Mouse (Mus musculus) CH12.LX (cell line): ENCODE data around the gene Oxsr1. TPM values are rescaled to one million over a fixed set of nuclear protein-coding genes. Genes with fewer than 3 reads are reported as not detected.
A peak's percentile ranks its signal among the peaks of the same experiment; 100 is the strongest.

Source experiments
- DNase-seq: peaks from one replicate; pipeline ENCODE4 v3.0.0-alpha.2; 2013; ENCODE audit errors: extremely low read depth
- H3K27ac ChIP-seq: 2 replicates; pipeline ENCODE4 v1.5.1; 2012; ENCODE audit warnings: low read depth, mild to moderate bottlenecking, control low read depth, moderate library complexity; ENCODE audit not compliant: insufficient read depth
- H3K27me3 ChIP-seq: replicated peaks from 2 replicates; pipeline ENCODE3; 2012; ENCODE audit warnings: inconsistent platforms
- H3K36me3 ChIP-seq, 2 experiments: replicated peaks in 1 of 2; 2 replicates each; pipeline versions ENCODE3 to v1.6.1; 2012; ENCODE audit warnings: inconsistent platforms in 1 of 2, low read length in 1 of 2, mild to moderate bottlenecking in 1 of 2, mixed read lengths in 1 of 2, moderate library complexity in 1 of 2; ENCODE audit not compliant: control insufficient read depth in 1 of 2, insufficient read depth in 1 of 2
- H3K4me1 ChIP-seq, 2 experiments: 2 replicates each; pipeline ENCODE4 v1.6.1; 2012; ENCODE audit warnings: inconsistent platforms in 1 of 2, moderate library complexity in 1 of 2; ENCODE audit not compliant: insufficient read depth in 2 of 2, control insufficient read depth in 1 of 2
- H3K4me2 ChIP-seq: 2 replicates; pipeline ENCODE4 v1.6.1; 2012; ENCODE audit warnings: low read depth, mild to moderate bottlenecking, control low read depth; ENCODE audit not compliant: poor library complexity, insufficient read depth, severe bottlenecking
- H3K4me3 ChIP-seq, 3 experiments: fragments of 150-350 bp in 1 of 3; sonication (generic) in 1 of 3; replicated peaks in 1 of 3; 2 replicates each; pipeline versions ENCODE3 to v1.5.1; 2011 to 2012; ENCODE audit warnings: low read depth in 2 of 3, low read length in 2 of 3, mild to moderate bottlenecking in 2 of 3, moderate library complexity in 2 of 3, control low read depth in 1 of 3, improper control_type of control experiment in 1 of 3, inconsistent platforms in 1 of 3, mixed read lengths in 1 of 3; ENCODE audit not compliant: poor library complexity in 1 of 3
- H3K79me2 ChIP-seq: replicated peaks from 2 replicates; pipeline ENCODE4 v1.6.1; 2012; ENCODE audit warnings: mild to moderate bottlenecking, moderate library complexity; ENCODE audit not compliant: control insufficient read depth, poor library complexity, insufficient read depth, severe bottlenecking; ENCODE audit errors: extremely low read depth
- H3K9ac ChIP-seq: 2 replicates; pipeline ENCODE4 v1.6.1; 2012; ENCODE audit warnings: low read depth, mild to moderate bottlenecking, control low read depth, moderate library complexity; ENCODE audit not compliant: insufficient read depth
- H3K9me3 ChIP-seq: replicated peaks from 2 replicates; pipeline ENCODE3; 2012; ENCODE audit warnings: low read length, inconsistent platforms, mixed read lengths
- BHLHE40 ChIP-seq: IDR thresholded peaks from 2 replicates; pipeline ENCODE4 v1.6.1; 2011; ENCODE audit warnings: mild to moderate bottlenecking, low read depth, low read length, improper control_type of control experiment
- E2F4 ChIP-seq: IDR thresholded peaks from 2 replicates; pipeline ENCODE4 v1.6.1; 2011; ENCODE audit warnings: low read depth, low read length, improper control_type of control experiment; ENCODE audit not compliant: insufficient replicate concordance
- EP300 ChIP-seq: IDR thresholded peaks from 2 replicates; pipeline ENCODE4 v1.6.1; 2011; ENCODE audit warnings: low read length, improper control_type of control experiment
- ETS1 ChIP-seq: conservative IDR thresholded peaks from 2 replicates; pipeline ENCODE4 v1.6.1; 2012; ENCODE audit warnings: low read depth, mild to moderate bottlenecking, inconsistent platforms, low read length, improper control_type of control experiment, moderate library complexity
- HCFC1 ChIP-seq: IDR thresholded peaks from 2 replicates; pipeline ENCODE4 v1.6.1; 2012; ENCODE audit warnings: low read depth, mild to moderate bottlenecking, inconsistent platforms, low read length, improper control_type of control experiment
- JUN ChIP-seq: IDR thresholded peaks from 2 replicates; pipeline ENCODE4 v1.6.1; 2011; ENCODE audit warnings: low read depth, mild to moderate bottlenecking, low read length, improper control_type of control experiment, moderate library complexity; ENCODE audit not compliant: insufficient read depth
- MAX ChIP-seq: IDR thresholded peaks from 2 replicates; pipeline ENCODE4 v1.6.1; 2011; ENCODE audit warnings: low read length, improper control_type of control experiment
- MEF2A ChIP-seq: IDR thresholded peaks from 2 replicates; pipeline ENCODE4 v1.6.1; 2014; ENCODE audit warnings: low read depth, mild to moderate bottlenecking, inconsistent platforms, low read length, improper control_type of control experiment, borderline replicate concordance
- MXI1 ChIP-seq: IDR thresholded peaks from 2 replicates; pipeline ENCODE4 v1.6.1; 2011; ENCODE audit warnings: mild to moderate bottlenecking, low read depth, low read length, improper control_type of control experiment
- MYC ChIP-seq: IDR thresholded peaks from 2 replicates; pipeline ENCODE4 v1.6.1; 2011; ENCODE audit warnings: low read depth, mild to moderate bottlenecking, improper control_type of control experiment, low read length
- PAX5 ChIP-seq: IDR thresholded peaks from 2 replicates; pipeline ENCODE4 v1.6.1; 2012; ENCODE audit warnings: low read length, inconsistent platforms, mixed read lengths
- RCOR1 ChIP-seq: conservative IDR thresholded peaks from 2 replicates; pipeline ENCODE4 v1.6.1; 2012; ENCODE audit warnings: low read depth, mild to moderate bottlenecking, inconsistent platforms, low read length, improper control_type of control experiment
- SIN3A ChIP-seq: IDR thresholded peaks from 2 replicates; pipeline ENCODE4 v1.6.1; 2012; ENCODE audit warnings: low read length, improper control_type of control experiment, inconsistent platforms
- TCF12 ChIP-seq: IDR thresholded peaks from 2 replicates; pipeline ENCODE4 v1.6.1; 2014; ENCODE audit warnings: low read depth, mild to moderate bottlenecking, inconsistent platforms, low read length, improper control_type of control experiment
- UBTF ChIP-seq: IDR thresholded peaks from 2 replicates; pipeline ENCODE4 v1.6.1; 2012; ENCODE audit warnings: low read depth, mild to moderate bottlenecking, inconsistent platforms, low read length, improper control_type of control experiment, moderate library complexity
- USF1 ChIP-seq: IDR thresholded peaks from 2 replicates; pipeline ENCODE4 v1.6.1; 2014; ENCODE audit warnings: low read depth, mild to moderate bottlenecking, inconsistent platforms, low read length, improper control_type of control experiment
- USF2 ChIP-seq: conservative IDR thresholded peaks from 2 replicates; pipeline ENCODE4 v1.6.1; 2011; ENCODE audit warnings: low read depth, low read length, improper control_type of control experiment
- ZKSCAN1 ChIP-seq: IDR thresholded peaks from 2 replicates; pipeline ENCODE4 v1.6.1; 2012; ENCODE audit warnings: low read depth, inconsistent platforms, low read length, improper control_type of control experiment, borderline replicate concordance
- ZNF384 ChIP-seq: IDR thresholded peaks from 2 replicates; pipeline ENCODE4 v1.6.1; 2012; ENCODE audit warnings: low read depth, low read length, improper control_type of control experiment, inconsistent platforms
- dilution Hi-C: fragments of 300-500 bp; cut with MboI; formaldehyde crosslinking; loops from 2 replicates; pipeline ENCODE4 v1.14.3; 2020; ENCODE audit warnings: low sequenced_read_pairs; ENCODE audit not compliant: extremely low pct_unique_long_range_greater_than_20kb, extremely low pct_ligation_motif_present
- in situ Hi-C: fragments of 300-500 bp; cut with MboI; formaldehyde crosslinking; loops from 3 replicates; pipeline ENCODE4 v1.14.3; 2019; ENCODE audit warnings: low sequenced_read_pairs, low pct_ligation_motif_present, low pct_unique_long_range_greater_than_20kb, mixed read lengths
- polyA plus RNA-seq: library from polyadenylated mRNA; unstranded; fragments of >175 nt; gene quantifications from 2 replicates; pipeline ENCODE4 v1.2.1, GENCODE M21; 2012; ENCODE audit warnings: low read depth; ENCODE audit not compliant: insufficient read length
- total RNA-seq, 2 experiments: library from RNA; depleted of rRNA; stranded (reverse); fragments of 300-350 nt in 1 of 2; fragments of >200 nt in 1 of 2; gene quantifications; 2 replicates each; pipeline ENCODE4 v1.2.3; 2012 to 2014

Gene Oxsr1
- total and polyA plus RNA-seq, 3 experiments = 22.1 to 36.1 (median 33.3) TPM

- no peak overlapping the region for H3K4me2 ChIP-seq
- H3K27ac ChIP-seq = no peak overlapping the region
- H3K27me3 ChIP-seq = no peaks in the 10 kb centered on the region
- TF ChIP-seq MEF2A (no peak), TCF12 (no peak), PAX5 (no peak), BHLHE40 (no peak), UBTF (no peak), JUN (no peak), ZKSCAN1 (no peak), RCOR1 (no peak), HCFC1 (no peak), USF1 (no peak), E2F4 (no peak), MXI1 (no peak), MYC (no peak), EP300 (no peak), ETS1 (no peak), USF2 (no peak), SIN3A (no peak)
- H3K79me2 ChIP-seq = no peaks in the 10 kb centered on the region
- no peaks in the 10 kb centered on the region for H3K36me3 ChIP-seq
- no peak for DNase-seq
- H3K4me1 ChIP-seq = peaks cover 0 to 20% of the 10 kb centered on the region in 2 experiments; a peak in 2 of 4 replicates
- no peaks in the 10 kb centered on the region for H3K9me3 ChIP-seq
- in situ Hi-C loops (no loop called here), dilution Hi-C loops (no loop called here)
- no peak overlapping the region for H3K4me3 ChIP-seq
- H3K9ac ChIP-seq = no peak overlapping the region
These were observed 6.3 kb upstream of the Oxsr1 start for GRCm38 (mm10) chr9:119328488-119328887.

GRCm38 (mm10) chr9:119324130-119324529 is 1.9 kb upstream of the Oxsr1 start:
- dilution Hi-C loops = no loop called here
- in situ Hi-C loops = no loop called here
- Histone ChIP-seq H3K79me2 (peaks cover 3% of the 10 kb centered on the region; the same call in 1 of the 2 replicates), H3K27ac (no peak overlapping the region), H3K4me1 (peaks cover 2 to 23% of the 10 kb centered on the region in 2 experiments; a peak in 2 of 4 replicates), H3K9me3 (no peaks in the 10 kb centered on the region), H3K4me3 (peak overlapping the region in 2 of 3 experiments; percentile 40 to 75), H3K9ac (0 out of 2 replicates have a peak overlapping the region, but pooled peaks have one; percentile 15), H3K27me3 (no peaks in the 10 kb centered on the region), H3K4me2 (peak overlapping the region; percentile 88; the same call in 1 of the 2 replicates), H3K36me3 (peaks cover 0 to 4% of the 10 kb centered on the region in 2 experiments)
- TF ChIP-seq MAX (no peak), ZNF384 (peak; percentile 77)
- DNase-seq = no peak
